Mouse (Mus musculus) R1 (cell line): ENCODE results near the gene Lcat.

Experiments
- DNase-seq: peaks from one replicate; pipeline ENCODE4 v3.0.0-alpha.2; 2018; ENCODE audit warnings: low read depth, low spot score

Lcat gene

DNA sequence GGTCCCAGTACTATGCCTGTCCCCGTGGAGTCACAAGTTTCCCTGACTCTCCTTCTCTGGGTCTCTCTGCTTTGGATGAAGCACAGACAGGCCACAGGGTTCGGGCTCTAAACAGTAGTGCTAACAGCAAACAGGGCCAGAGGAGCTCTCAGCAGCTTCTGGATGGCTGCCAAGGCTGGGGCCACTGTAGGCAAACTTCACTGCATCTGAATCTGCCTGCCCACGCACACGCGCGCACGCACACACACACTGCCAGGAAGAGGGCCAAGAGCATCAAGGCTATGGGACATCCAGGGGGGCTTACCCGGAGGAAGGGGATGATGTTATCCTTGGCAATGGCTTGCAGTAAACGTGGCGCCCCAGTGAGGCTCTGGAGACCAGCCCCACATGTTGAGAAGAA is 6.2 kb upstream of the Lcat start:
- DNase-seq = no peak

DNA sequence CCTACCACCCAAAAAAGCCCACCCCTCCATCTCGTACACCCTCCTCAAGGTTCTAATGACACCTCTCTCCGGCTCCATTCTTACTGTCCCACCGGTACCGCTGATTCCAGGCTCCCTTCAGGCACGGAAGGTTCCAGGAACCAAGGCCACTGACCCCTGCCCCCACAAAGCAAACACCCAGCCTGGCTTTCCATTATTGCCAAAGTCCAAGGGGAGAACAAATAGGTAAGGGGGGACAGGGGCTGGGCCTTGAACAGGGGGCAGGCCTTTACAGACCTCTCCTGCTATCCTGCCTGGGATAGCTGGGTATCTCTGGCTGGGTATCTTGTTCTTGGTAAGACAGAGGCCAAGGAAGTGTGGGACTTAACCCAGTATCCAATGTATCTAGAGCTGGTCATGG is 640 bp downstream of the Lcat start:
- DNase-seq = no peak

DNA sequence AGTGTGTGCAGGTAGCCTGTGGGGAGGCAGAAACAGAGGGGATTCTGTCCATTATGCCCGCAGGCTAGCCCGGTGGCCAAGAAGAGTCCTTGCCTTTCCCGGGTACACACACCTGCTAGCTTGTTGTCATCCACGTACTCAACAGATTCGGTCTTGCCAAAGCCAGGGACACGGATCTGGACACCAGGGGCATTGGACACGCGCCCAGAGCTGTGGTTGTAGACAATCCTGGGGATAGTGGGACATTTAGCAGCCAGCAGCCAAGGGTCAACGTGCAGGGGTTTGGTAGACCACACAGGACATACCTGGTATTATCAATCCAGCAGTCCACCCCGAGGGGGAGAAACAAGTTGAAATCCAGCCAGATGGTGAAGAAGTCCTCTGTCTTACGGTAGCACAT is 1.2 kb downstream of the Lcat start:
- no peak for DNase-seq

DNA sequence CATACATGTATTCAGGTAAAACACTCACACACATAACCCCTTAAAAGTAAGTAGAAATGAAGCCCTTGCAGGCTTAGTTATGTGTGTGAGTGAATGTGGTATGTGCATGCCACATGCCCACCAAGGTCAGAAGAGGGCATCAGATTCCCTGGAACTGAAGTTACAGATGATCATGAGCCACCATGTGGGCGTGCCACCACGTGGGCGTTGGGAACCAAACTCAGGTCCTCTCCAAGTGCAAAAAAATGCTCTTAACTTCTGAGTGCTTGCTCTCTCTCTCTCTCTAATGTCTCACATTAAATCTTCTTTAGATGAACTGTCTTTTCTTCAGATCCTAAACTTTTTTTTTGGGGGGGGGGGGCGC is 4.9 kb downstream of the Lcat start, which contains the start of gene Psmb10:
Gene Psmb10, minus strand, starts transcription at position 139 of the 364 bp plus-strand sequence.
- no peak for DNase-seq

DNA sequence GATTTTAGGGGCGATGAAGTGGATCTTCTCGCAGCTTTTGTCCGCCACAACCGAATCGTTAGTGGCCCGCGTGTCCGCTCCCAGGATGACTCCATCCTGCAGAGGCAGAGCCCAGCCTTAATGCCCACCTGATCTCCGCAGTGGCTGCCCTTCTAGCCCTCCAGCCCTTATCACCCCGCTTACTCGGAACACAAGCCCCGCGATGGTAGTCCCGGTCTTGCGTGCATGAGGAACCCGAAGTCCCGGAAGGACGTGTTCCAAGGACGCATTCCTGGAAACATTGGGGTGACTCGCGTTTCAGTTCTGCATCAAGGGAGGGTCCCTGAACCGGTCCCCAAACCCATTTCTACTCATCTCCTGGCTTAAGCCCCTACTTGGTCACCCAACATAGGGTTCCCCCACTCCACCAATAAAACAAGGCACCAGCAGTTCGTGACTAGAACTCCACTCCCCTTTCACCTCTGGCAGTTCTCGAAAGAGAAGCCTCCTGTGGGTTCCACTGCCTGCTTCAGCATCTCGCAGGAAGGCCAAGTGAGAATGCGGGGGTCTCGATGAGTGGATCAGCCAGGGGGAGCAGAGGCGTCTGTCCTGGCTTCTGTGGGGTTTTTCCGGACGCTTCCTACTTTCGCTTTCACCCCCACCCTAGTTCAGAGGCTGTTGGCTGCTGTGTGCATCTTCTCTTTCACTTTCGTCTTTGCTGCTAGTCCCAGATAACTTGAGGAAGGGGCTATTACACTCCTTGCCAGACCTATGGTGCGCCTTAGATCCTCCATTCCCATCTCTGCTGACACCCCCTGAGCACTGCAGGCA is 5.5 kb downstream of the Lcat start:
- DNase-seq = no peak

DNA sequence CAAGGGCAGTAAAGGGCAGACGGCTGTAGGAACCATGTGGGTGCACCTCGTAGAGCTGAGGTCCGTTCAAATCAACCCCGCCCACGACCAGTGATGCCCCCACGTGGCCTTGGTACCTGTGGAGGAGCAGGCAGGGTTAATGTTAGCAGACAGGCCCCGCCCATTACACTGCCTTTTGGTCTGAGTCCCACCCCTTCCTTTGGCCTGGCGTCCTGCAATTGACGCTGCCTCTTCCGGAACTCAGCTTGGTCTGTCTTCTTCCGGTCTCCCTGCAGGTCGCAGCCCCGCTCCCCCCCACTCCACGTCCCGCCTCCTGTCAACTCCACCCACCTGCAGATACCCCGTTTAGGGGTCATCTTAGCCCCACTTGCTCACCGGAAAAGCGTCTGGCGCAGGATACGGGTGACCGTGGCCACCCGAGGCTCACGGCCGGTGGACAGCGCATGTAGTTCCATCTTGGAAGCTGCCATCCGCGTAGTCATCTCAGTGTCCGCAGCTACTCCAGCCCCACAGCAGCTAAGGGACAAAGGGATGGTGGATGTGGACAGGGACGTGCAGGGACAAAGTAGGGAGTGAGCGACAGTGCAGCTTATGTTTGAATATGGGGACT is 6.2 kb downstream of the Lcat start:
- DNase-seq = peak; percentile 97

DNA sequence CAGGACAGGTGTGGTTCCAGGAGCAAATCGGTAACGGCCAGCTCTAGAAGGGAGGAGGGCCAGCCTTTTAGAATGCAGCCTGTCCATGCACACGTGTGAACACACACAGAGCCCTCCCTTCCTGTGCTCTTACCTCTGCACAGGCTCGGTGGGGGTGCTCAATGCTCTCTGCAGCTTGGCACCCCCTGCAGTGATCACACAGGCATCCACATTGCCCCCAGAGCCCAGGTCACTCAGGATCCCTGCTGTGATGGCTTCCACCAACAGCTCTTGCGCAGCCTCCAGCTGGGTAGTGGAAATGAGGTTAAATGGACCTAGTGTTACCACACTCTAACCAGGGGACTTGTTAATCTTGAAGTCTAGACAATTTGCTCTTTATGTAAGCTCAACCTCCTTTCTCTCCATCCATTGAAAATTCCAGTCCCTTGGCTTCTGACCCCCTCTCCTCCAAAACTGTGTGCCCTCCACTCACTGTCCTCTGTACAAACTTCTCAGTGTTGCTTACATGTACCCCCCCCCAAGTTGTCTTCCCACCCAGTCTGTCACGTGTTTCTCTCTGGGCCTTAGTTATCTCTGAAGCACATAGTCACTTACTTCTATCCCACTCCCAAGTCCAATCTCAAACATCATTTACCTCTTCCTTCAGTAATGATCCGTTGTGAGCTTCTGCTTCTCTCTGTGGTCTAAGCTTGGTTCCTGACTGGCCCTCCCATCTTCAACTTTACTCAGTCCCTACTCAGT is 7.1 kb downstream of the Lcat start:
- DNase-seq = no peak

DNA sequence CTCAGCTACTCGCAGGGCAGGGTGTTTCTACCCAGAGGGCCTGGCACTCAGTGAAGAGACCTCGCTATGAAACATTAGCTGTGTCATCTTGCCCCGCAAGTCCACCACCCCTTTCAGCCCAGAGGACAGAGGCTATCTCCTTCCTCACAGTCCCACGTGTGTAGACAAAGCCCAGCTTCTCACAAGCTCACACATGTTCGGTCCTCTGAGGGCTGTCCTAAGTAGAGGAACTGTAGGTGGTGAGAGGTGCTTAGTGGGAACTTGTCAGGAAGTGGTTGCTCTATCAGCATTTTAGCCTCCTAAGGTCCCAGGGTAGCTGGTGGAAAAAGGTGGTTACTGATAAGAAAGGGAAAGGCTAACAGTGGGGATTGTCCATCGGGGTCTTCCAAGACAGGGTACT is 8.1 kb downstream of the Lcat start:
- DNase-seq = no peak

DNA sequence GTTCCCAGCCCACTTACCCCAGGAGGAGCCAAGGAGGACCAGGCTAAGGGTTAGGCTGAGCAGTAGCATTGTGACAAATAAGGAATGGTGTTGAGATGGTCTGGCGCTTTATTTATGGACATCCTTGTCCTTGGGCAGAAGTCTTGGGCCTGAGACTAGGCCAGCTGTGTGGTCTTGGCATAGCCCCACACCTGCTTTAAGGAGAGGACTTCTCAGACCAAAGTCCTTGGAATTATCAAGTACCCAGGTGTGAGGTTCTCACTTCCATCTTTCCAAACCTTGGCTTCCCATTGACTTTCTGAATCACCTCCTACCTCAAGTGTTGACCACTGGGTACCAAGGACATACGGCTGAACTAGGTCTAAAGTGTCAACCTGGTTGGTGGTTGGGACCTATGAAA is 9.4 kb downstream of the Lcat start, which contains the start of gene Ctrl:
Gene Ctrl, minus strand, starts transcription at position 101 of the 400 bp plus-strand sequence.
- DNase-seq = no peak

DNA sequence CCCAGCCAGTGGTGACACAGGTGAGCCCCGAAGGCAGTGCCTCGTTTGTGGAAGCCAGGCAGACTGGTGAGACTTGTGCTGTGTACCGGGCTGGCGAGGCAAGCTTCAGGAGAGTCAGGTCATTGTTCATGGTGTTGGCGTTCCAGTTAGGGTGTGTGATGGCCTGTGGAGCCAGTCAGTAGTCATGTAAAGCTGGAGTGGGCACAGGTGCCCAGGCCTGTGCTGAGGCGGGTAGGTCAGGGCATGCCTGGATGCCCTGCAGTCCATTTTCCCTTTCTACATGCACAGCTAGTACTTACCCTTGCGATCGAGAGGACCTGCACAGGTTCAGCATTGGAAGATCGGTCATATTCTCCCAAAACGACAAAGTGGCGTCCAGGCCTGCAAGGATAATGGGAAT is 10.7 kb downstream of the Lcat start:
- no peak for DNase-seq

DNA sequence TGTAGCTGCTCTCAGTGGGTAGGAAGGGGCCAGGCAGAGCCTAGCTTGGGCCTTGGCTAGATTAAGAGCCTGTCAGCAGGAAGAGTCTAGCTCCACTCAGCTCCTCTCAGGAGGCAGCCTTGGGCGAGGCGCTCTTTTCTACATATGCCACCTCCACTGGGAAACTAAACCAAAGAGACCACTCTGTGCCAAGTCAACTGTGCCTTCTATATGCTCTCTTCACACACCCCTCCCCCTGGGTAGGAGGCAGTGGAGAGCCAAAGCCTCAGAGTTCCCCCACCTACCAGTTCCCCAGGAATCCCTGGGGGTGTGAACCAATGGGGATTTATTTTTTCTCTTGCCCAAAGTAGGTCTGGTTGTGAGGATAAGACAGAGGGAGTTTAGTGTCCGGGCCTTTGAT is 11.9 kb downstream of the Lcat start:
- DNase-seq = no peak

DNA sequence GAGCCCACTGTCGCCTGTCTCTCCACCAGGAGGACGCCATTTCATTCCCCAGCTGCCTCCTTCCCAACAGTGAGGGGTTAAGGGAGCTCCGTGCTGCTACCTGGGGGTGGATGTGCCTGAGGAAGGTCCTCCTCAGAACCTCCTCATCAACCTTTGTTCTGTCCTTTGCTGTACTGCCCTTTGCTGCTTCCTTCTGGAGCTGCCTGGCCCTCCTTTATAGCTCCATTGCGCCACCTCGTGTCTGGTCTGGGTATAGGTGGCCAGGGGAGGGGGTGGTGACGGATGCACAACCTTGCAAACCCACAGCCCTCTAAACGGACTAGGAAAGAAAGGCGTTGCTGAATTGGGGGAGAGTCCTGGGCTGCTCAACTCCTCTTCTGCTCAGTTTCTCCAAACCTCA is 12.6 kb downstream of the Lcat start:
- DNase-seq = peak; percentile 80

DNA sequence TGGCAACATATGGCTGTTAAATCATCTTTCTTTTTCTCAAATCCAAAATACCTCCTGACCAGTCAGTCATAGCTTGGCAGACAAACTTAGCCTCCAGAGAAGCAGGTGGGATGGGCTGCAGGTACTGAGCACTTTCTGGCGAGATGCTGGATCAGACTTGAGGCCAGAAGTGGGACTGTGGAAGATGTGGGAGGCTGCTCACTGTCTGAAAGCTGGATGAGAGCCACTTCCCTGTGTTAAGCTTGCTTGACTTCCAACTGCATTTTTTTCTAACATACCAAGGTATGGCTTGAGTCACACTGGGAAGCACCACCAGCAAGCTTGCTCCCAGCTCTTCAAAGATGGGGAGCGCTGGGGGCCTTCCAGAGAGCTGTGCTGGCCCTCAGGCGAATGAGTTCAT is 18.1 kb downstream of the Lcat start:
- no peak for DNase-seq

DNA sequence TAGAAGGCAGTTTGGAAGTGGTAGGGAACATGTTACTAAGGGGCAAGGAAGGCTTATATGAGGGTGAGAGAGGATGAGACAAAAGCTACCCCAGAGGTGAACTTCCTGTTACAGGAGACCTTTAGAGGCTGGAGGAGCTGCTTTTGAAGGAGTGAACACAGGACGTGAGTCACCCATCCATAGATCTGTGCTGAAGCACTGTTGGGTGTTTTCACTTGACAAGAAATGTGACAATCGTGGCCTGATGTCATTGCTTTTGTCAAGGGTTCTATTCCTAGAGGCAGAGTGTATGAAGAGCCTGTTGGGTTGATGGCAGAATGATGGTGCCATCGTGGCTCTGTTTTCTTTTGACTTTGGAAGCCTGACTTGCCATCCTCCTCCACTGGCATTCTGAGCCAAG is 23.8 kb downstream of the Lcat start:
- no peak for DNase-seq

DNA sequence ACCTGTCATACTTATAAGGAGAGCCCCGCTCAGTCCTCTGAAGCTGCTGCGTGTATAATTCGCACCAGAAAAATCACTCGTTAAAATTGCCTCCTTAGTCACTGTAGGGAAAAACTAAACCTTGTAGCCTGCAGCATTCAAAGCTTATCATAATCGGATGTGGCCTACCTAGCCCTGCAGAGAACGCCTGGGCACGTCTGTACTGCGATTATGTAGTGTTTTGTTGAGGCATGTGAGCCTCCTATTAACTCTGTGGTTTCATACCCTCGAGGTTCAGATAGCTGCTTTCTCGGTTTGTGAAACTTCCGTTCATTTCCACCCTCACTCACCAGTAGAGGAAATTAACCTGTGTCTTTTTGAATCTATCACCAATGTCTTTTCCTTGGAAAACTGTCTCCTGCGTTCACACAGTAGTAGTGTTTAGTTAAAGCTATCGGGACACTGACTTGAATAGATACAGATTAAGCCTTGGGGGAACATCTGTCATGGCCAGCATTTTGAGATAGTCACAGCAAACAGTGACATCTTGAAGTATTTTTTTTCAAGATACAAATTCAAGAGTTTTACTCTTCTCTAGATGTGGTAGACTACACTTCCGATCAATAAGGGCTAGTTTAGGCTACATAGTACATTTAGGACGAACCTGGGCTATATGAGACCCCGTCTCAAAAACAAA is 42.1 kb downstream of the Lcat start:
- no peak for DNase-seq

DNA sequence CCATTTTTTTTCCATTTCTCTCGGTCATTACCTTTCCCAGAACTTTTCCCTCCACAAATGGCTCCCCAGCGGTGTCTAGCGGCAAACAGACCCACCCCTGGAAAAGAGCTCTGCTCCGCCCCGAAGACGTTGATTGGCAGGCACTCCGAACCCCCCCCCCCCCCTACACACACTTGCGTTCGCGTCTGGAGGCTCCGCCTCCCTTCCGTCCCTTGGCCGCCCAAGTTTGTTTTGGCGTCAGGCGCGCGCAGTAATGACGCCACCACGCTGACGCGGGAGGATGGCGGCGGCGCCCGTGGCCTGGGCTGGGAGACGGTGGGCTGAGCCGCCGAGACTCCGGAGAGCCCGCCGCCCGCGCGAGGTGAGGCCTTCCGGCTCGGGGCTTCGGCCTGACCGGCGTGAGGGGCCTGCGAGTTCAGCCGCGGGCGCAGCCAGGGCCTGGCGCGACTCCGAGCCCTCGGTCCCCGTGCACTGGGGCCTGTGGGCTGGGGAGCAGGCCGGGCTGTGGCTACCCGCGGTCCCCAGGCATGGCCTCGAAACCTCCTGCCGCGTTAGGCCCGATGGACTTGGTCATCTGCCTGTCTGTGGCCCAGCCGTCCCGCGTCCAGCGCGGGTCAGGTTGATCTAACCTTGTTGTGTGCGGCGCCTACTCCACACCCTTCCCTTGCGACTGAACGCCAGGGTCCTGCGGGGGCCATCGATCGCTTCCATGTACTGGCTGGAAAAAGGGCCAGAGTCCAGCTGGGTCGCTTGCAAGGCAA is 42.8 kb downstream of the Lcat start, which contains the start of gene Pskh1:
Gene Pskh1, plus strand, starts transcription at position 262 of the 761 bp plus-strand sequence.
- peak; percentile 96 for DNase-seq

DNA sequence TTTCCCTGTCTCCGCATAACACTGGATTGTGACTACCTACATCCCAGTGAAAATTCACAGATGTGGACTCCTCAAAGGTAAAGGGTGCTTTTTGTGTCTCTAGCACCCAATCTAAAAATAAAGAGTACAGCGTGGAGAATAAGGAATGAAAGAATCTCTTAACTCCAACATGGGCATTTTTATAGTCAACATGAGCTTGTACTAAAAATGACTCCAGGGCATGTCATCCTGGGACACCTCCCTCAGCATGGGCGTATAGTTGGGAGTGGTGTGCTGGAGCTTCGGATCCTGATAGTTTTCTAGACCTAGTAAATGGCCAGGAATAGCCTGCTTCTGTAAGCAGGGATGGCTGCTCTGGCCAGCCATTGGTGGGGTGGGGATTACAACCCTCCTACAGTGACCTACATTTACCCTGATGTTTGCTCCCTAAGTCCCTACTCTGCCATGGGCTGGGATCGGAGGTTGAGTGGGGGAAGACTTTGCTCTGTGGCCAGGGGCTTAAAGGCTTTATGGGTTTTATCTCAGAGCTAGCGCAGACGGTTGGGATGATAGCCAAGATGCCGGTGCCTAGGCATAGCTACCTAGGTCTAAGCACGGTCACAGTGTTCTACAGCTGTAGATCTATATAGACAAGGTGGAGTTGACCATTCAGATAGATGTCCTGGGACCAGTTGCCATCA is 45.2 kb downstream of the Lcat start:
- DNase-seq = no peak

DNA sequence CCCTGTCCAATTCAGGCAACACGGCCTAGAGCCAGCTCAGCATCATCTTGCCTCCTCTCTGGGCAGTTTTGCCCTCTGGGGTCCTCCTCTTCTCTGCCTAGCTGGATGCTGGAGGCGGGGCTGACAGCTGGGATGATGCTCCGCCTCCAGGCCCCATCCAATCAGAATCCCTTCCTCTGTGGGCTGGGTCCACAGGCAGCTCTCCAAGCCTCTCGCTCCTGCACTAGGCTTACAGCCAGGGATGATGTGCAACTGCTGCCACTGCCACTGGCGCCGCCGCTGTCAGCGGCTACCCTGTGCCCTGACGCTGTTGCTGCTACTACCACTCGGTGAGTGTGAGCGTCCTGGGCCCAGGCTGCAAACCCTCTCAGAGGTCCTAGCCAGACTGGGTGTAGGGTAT is 49.8 kb downstream of the Lcat start, which contains the start of gene Nrn1l:
Gene Nrn1l, plus strand, starts transcription at position 229 of the 400 bp plus-strand sequence.
- DNase-seq = peak; percentile 92

DNA sequence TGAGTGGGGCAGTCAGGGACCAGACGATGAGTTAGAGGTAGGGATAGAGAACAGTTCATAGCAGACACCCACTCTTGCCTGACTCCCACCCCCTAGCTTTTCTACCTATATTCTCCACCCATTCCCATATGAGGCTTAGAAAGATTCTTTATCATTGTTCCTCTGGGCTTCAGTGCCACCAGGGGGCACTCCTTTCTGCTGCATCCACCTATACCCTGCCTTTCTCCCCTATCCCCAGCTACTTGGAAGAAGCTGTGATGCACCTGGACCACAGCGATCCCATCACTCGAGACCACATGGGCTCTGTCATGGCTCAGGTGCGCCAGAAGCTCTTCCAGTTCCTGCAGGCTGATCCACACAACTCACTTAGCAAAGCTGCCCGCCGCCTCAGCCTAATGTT is 50.8 kb downstream of the Lcat start:
- peak; percentile 46 for DNase-seq

DNA sequence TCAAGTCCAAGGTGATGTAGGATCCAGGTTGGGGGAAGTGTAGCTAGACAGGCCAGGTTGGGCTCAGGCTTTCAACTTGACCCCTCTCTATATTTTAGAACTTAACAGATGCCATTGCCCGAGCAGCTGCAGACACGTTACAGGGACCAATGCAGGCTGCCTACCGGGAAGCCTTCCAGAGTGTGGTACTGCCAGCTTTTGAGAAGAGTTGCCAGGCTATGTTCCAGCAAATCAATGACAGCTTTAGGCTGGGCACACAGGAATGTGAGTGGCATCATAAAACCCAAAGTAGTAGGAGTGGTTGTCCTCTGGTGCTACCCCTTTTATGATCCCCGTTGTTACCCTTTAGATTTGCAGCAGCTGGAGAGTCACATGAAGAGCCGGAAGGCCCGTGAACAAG is 52.3 kb downstream of the Lcat start:
- no peak for DNase-seq
